Mouse (Mus musculus): ENCODE measurements at regions not wholly inside any gene's neighbourhood (a gene's known extent, or its start where the extent isn't known, plus 50 kb on each side); places are given as distances from the start of the nearest gene placed in this dataset.

- DNase-seq = no peak
Observed at GRCm38 (mm10) chr17:84018817-84019216, 168.9 kb downstream of the Zfp36l2 start.

GRCm38 (mm10) chr17:84017891-84018290, 169.9 kb downstream of the Zfp36l2 start:
- DNase-seq = no peak

GRCm38 (mm10) chr17:84014287-84015039, 166.7 kb upstream of the Haao start:
- DNase-seq = no peak

GRCm38 (mm10) chr17:84010492-84011060, 162.8 kb upstream of the Haao start:
- no peak for DNase-seq

- no peak for DNase-seq
Observed at GRCm38 (mm10) chr17:84009966-84010365, 162.2 kb upstream of the Haao start.

GRCm38 (mm10) chr17:84009194-84009593, 161.4 kb upstream of the Haao start:
- DNase-seq = no peak

- no peak for DNase-seq
Observed at GRCm38 (mm10) chr17:84008682-84009052, 160.9 kb upstream of the Haao start.

GRCm38 (mm10) chr17:84008035-84008681, 160.4 kb upstream of the Haao start:
- DNase-seq = no peak

DNA sequence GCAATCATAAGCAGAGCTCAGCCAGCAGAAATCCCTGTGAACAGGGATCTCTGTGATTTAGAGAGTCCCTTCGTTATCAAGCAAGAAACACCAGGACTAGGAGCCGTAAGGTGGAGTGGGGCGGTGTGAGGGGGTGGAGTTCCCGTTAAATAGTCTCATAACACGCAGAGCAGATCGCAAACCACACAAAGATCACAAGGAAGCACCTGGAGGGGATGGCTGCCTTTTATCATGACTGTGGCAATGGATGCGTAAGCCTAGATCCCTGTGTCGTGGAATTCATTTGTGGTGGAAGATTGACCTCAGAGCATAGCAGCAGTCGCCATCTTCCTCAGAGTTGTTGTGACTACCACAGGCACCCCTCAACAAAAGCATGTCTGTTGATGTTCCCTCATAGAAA, 159.0 kb upstream of the Haao start:
- no peak for DNase-seq

- DNase-seq = no peak
Observed at GRCm38 (mm10) chr17:84004237-84004636, 156.5 kb upstream of the Haao start.

DNA sequence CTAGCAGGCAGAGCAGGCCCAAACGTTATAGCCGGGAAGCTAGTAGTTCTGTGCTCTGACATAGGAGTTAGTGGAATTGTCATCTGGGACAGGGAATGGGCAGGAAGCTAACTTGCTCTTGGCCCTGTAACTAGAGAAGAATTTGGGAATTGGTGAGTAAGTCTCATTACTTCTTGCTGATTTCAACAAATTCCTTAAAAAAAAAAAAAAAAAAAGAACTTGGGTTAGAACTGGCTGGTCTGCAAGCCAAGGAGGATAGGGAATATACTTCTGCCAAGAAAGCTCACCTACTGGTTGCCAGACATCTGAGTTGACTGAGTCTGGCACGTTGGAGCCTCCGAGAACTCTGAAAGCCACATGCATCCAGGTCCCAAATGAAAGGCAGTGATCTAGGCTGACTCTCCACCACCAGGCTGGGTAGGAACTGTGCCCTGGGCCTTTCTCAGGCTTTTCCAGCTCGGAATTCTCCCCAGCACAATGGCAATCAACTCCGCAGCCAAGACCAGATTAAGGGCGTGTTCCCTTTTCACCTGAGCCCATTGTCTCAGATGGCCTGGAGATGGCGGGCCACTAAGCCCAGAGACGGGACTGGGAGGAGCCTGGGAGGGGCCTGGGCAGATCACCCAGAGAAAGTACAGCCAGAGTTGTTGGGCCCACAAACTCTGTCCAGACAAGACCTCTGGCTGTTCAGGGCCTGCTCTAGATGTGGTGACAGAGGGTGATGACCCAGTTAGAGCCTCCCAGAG, 155.9 kb upstream of the Haao start:
- DNase-seq = no peak

GRCm38 (mm10) chr17:84002939-84003338, 155.2 kb upstream of the Haao start:
- no peak for DNase-seq

GRCm38 (mm10) chr17:84002327-84002726, 154.6 kb upstream of the Haao start:
- no peak for DNase-seq

DNA sequence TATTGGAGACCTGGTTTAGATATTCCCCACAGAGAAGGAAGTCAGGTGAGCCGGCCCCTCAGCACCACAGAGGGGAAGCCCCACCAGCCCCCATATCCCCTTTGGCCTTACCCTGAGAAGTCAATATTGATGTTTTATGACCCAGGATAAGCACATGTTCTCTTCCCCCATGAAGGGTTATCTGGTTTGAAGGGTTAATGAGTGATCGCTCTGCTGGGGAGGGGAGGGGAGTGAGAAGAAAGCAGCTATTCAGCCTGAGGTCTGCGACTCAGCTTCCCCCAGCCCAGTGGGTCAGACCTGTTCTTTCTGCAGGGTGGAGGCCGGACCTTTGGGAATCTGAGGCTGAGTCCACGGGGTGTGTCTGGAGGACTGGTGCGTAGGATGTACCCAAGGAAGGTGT, 152.4 kb upstream of the Haao start:
- DNase-seq = no peak

GRCm38 (mm10) chr17:83998972-83999545, 151.3 kb upstream of the Haao start:
- DNase-seq = no peak

DNA sequence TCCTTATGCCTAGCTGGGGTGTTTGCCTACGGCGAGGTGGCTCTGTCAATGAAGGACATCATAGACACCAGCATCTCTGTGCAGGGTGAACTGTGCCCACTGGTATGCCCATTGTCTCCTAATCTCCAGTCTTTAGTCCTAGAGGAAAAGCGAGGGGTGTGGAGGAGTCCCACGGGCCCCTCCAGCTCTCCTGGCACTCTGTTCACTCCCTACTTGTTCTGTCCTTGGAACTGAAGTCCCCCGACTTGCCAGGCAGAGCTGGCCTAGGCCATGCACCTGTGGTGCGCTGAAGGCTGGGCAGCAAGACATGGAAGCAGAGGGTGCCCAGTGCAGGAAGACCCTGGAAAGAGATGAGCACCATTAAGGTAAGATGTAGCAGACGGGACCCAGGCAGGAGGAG, 150.6 kb upstream of the Haao start:
- no peak for DNase-seq

- peak; percentile 77 for DNase-seq
Observed at GRCm38 (mm10) chr17:83997778-83998177, 150.0 kb upstream of the Haao start.

DNA sequence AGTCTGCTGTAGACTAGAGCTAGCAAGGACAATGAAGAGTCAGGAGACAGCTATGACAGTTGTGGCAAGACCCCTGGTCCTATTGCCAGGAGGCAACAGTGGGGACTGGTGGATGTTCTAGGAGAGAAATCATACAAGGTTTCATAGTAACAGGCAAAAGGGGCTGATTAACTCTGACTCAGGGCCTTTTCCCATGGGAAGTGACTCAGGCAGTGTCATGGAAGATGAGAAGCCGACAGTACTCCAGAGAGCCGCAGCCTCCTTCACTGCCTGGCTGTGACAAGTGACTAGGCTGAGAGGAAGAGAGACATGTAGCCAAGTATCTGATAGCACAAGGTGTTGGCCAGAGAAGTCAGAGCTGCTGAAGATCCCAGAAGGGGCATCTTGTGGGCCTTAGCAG, 145.3 kb upstream of the Haao start:
- no peak for DNase-seq

- DNase-seq = peak; percentile 53
Observed at GRCm38 (mm10) chr17:83990421-83991365, 142.9 kb upstream of the Haao start.

GRCm38 (mm10) chr17:83988897-83989296, 141.1 kb upstream of the Haao start:
- DNase-seq = no peak

DNA sequence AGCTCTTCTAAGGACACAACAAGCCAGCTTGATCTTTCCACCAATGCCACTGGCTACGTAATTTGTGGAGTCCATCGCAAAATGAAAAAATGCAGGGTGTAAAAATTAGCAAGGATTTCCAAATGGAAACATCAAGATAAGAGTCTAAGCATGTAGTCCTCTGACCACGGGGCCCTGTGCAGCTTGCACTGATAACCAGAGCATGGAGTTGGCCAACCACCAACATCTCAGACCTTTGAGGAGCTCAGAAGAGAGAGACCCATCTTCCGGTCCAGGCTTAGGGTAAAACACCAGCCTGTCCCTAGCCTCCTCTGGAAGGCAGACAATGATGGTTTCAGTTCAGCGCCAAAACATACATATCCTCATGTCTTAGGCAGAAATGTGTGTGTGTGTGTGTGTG, 140.4 kb upstream of the Haao start:
- DNase-seq = no peak

DNA sequence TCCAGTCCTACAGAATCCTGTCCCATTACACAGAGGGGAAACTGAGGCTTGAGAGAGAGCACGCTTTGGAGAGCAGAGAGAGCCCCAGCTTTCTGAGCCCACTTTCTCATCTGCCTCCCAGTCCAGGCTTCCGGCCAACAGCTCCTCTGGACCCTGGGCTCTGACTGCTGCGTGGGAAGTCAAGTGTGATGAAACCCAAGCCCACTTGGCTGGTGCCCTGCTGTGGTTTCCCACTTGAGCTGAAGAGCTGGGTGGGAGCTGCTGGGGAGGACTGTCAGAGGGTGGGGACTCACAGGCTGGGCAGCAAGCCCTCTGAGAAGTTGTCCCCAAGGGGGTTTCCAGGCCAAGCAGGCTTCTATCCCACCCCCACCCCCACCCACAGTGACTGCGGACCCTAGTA, 139.9 kb upstream of the Haao start:
- DNase-seq = no peak
